ENCODE assay signal across 8 mouse cellular contexts in genomic region chr8:120539381-120539774, GRCm38 (mm10). TPM values are rescaled to one million over a fixed set of nuclear protein-coding genes. Genes with fewer than 3 reads are reported as not detected.
DNase-seq lines count a peak whose midpoint lies in the region; ATAC-seq and TF ChIP-seq lines count a peak whose summit lies in the region.

No protein-coding gene starts in this region.

- peak overlapping the region; percentile 100 for H3K4me2 ChIP-seq in liver, embryonic 15.5 days
- H3K4me2 ChIP-seq in neural tube, embryonic 15.5 days = peak overlapping the region; percentile 97

- peak overlapping the region; percentile 97 for H3K27ac ChIP-seq in gastrocnemius, adult 2 months
- peak overlapping the region; percentile 60 for H3K27ac ChIP-seq in brown adipose tissue, adult 24 weeks (replicated peaks; ENCODE audit: low read depth, low read length)
- H3K27ac ChIP-seq in liver, embryonic 15.5 days (replicated peaks) = peak overlapping the region; percentile 96
- H3K27ac ChIP-seq in neural tube, embryonic 15.5 days (replicated peaks) = peak overlapping the region; percentile 90

- peaks cover 35% of the 10 kb centered on the region for H3K4me1 ChIP-seq in brown adipose tissue, adult 24 weeks (ENCODE audit: control insufficient read depth, insufficient read depth, insufficient read length, low read length)
- peaks cover 97% of the 10 kb centered on the region for H3K4me1 ChIP-seq in liver, embryonic 15.5 days (replicated peaks)
- peaks cover 83% of the 10 kb centered on the region for H3K4me1 ChIP-seq in neural tube, embryonic 15.5 days

- H3K9me3 ChIP-seq in liver, embryonic 15.5 days (replicated peaks) = no peaks in the 10 kb centered on the region
- no peaks in the 10 kb centered on the region for H3K9me3 ChIP-seq in neural tube, embryonic 15.5 days (replicated peaks)

- DNase-seq in gastrocnemius, adult 2 months = peak; percentile 75
- no peak for DNase-seq in gastrocnemius, adult 18-20 months (ENCODE audit: low spot score)
- peak; percentile 38 to 51 for DNase-seq in heart, postnatal 36 days
- DNase-seq in gastrocnemius, postnatal 25 days = no peak
- DNase-seq in retina, embryonic 14.5 days (ENCODE audit: low spot score) = no peak

- peak overlapping the region; percentile 86 for H3K4me3 ChIP-seq in gastrocnemius, adult 2 months
- peak overlapping the region; percentile 67 for H3K4me3 ChIP-seq in brown adipose tissue, adult 24 weeks (ENCODE audit: insufficient read depth, low read depth, low read length)
- H3K4me3 ChIP-seq in liver, embryonic 15.5 days (replicated peaks) = peak overlapping the region; percentile 69
- H3K4me3 ChIP-seq in neural tube, embryonic 15.5 days (replicated peaks) = peak overlapping the region; percentile 61; the same call in 1 of the 2 replicates

- ATAC-seq in liver, embryonic 15.5 days (ENCODE audit: insufficient read depth) = no peak
- no peak for ATAC-seq in neural tube, embryonic 15.5 days (ENCODE audit: low FRiP score)

- intact Hi-C loops in gastrocnemius, adult 2 months (cut with DNase I) = loop anchor here (5.0 kb wide), 3 partner anchors 37 to 172 kb away; no protein-coding TSS in a partner anchor
- intact Hi-C loops in heart, postnatal 36 days (cut with DNase I) = loop anchor here (10.0 kb wide), 1 partner anchor 365 kb away; the partner anchor contains the start of gene Fam92b

- WGBS in liver, embryonic 15.5 days (ENCODE audit: insufficient replicate concordance) = 16% methylated on average over 6 of the region's 6 CpGs
- WGBS in neural tube, embryonic 15.5 days = 19% methylated on average over 6 of the region's 6 CpGs

- H3K27me3 ChIP-seq in liver, embryonic 15.5 days = no peaks in the 10 kb centered on the region
- H3K27me3 ChIP-seq in neural tube, embryonic 15.5 days (replicated peaks) = no peaks in the 10 kb centered on the region

- H3K9ac ChIP-seq in liver, embryonic 15.5 days = peak overlapping the region; percentile 88
- peak overlapping the region; percentile 54 for H3K9ac ChIP-seq in neural tube, embryonic 15.5 days (replicated peaks)

- no peak for TF ChIP-seq CTCF in gastrocnemius, adult 2 months (IDR thresholded peaks at IDR 0.05)

- peaks cover 5% of the 10 kb centered on the region for H3K36me3 ChIP-seq in liver, embryonic 15.5 days (replicated peaks)
- H3K36me3 ChIP-seq in neural tube, embryonic 15.5 days = no peaks in the 10 kb centered on the region

RNA-seq across cellular contexts. Expression of gene Gins2, which starts 49.7 kb away (rescaled TPM):
- under 1 TPM; 0.36 to 0.67 TPM for total RNA-seq in gastrocnemius, adult 2 months (2021)
- under 1 TPM in 1 of 2 experiments, not detected in 1; 0.80 TPM for total RNA-seq in gastrocnemius, adult 18-20 months (2021)
- 5.4 and 6.5 TPM in 2 replicates for polyA plus RNA-seq in brown adipose tissue, adult 24 weeks (2012; ENCODE audit: insufficient read depth, insufficient read length, missing spikeins)
- 1 to 10 TPM in 1 of 2 experiments, under 1 TPM in 1; 0.86 to 1.7 TPM for total RNA-seq in heart, postnatal 36 days (2021)
- polyA plus RNA-seq in liver, embryonic 15.5 days (2015; fragmentation: Nextera tagmentation; extraction: Ambion mirVana) = 50.1 and 52.3 TPM in 2 replicates
- 15.9 and 38.9 TPM in 2 replicates for polyA plus RNA-seq in neural tube, embryonic 15.5 days (2015; fragmentation: Nextera tagmentation; extraction: Ambion mirVana)
- total RNA-seq in gastrocnemius, postnatal 25 days (2021) = 1 to 10 TPM; 1.0 to 1.3 TPM

Comparison
In these comparisons a context has a peak if more than half of its experiments do, and no peak if none do; other contexts are left out.
1. DNase-seq: peak in gastrocnemius, adult 2 months (single experiment) and heart, postnatal 36 days (2 of 2); none in gastrocnemius, adult 18-20 months (single experiment), gastrocnemius, postnatal 25 days (single experiment) and retina, embryonic 14.5 days (single experiment).
2. Peak in every context shown above with its lines, with median percentiles within 50 percentile points of each other: H3K27ac ChIP-seq and H3K4me3 ChIP-seq.